In the genomic region with DNA sequence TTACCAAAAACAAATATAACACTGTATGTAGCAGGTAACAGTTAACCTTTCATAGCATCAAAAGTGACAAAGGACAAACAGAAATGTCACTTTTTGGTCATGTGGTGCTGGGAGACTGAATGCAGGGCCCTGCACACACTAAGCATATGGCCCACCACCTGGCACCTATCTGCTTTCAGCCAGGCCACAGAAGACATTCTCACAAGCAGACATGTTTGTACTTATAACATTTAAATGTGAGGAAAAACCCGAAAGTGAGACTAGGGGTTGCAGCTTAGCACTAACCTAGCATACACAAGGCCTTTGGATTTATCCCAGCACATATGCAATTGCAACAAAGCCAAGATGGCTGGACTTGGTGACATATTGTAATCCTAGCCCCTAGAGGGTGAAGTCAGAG, we compare ENCODE assay signal across 9 mouse cellular contexts. TPM values are rescaled to one million over a fixed set of nuclear protein-coding genes. Genes with fewer than 3 reads are reported as not detected.
DNase-seq lines count a peak whose midpoint lies in the region; ATAC-seq and TF ChIP-seq lines count a peak whose summit lies in the region.
"Had no signal": no experiment of that assay in that cellular context is flagged by ENCODE, and none has a peak within 500 bp of the region (broad histone marks: within the 10 kb centered on the region; RNA-seq: fewer than 3 reads in every experiment).

No protein-coding gene starts in this region.

- H3K4me3 ChIP-seq in embryonic facial prominence, embryonic 12.5 days = no peak overlapping the region
- H3K4me3 ChIP-seq in liver, embryonic 14.5 days (ENCODE audit: insufficient read depth in 1 of 2, low read depth in 2 of 2, low read length in 2 of 2) = peak overlapping the region; percentile 4 to 94; a peak in 3 of 4 replicates
- no peak overlapping the region for H3K4me3 ChIP-seq in thymus, adult 2 months (ENCODE audit: control insufficient read depth, insufficient read depth, low read length)

- intact Hi-C loops in left cerebral cortex, postnatal 4 days (cut with DNase I) = no loop called here

- TF ChIP-seq POLR2A in thymus, adult 2 months (IDR thresholded peaks at IDR 0.05; ENCODE audit: control insufficient read depth, extremely low read depth, insufficient read depth, low read length, poor library complexity) = no peak

- H3K4me1 ChIP-seq in embryonic facial prominence, embryonic 12.5 days = peaks cover 7% of the 10 kb centered on the region
- H3K4me1 ChIP-seq in liver, embryonic 14.5 days (replicated peaks; ENCODE audit: control insufficient read depth in 2 of 2, insufficient read depth in 2 of 2, low read length in 1 of 2) = peaks cover 7 to 14% of the 10 kb centered on the region in 2 experiments; a peak in 3 of 4 replicates
- H3K4me1 ChIP-seq in thymus, adult 2 months (replicated peaks; ENCODE audit: control insufficient read depth, insufficient read depth, low read length) = 0 out of 2 replicates have a peak, but pooled peaks cover 2% of the 10 kb centered on the region

- no peaks in the 10 kb centered on the region for H3K27me3 ChIP-seq in embryonic facial prominence, embryonic 12.5 days
- H3K27me3 ChIP-seq in liver, embryonic 14.5 days (ENCODE audit: control insufficient read depth, insufficient read depth, low read length) = no peaks in the 10 kb centered on the region
- H3K27me3 ChIP-seq in thymus, adult 2 months (ENCODE audit: control insufficient read depth, insufficient read depth, low read length) = no peaks in the 10 kb centered on the region

- 79% methylated on average over 1 of the region's 1 CpGs for WGBS in embryonic facial prominence, embryonic 12.5 days
- 75% methylated on average over 1 of the region's 1 CpGs for WGBS in liver, embryonic 14.5 days (ENCODE audit: insufficient replicate concordance)
- WGBS in thymus, adult 2 months = 79% methylated on average over 1 of the region's 1 CpGs

- no peak for ATAC-seq in embryonic facial prominence, embryonic 12.5 days (ENCODE audit: insufficient number of reproducible peaks, insufficient read depth, low FRiP score, low TSS enrichment)
- no peak for ATAC-seq in liver, embryonic 14.5 days (ENCODE audit: insufficient read depth)

- H3K9me3 ChIP-seq in embryonic facial prominence, embryonic 12.5 days = no peaks in the 10 kb centered on the region
- H3K9me3 ChIP-seq in liver, embryonic 14.5 days (ENCODE audit: control insufficient read depth, low read length) = no peaks in the 10 kb centered on the region

- H3K4me2 ChIP-seq in embryonic facial prominence, embryonic 12.5 days (replicated peaks) = peak overlapping the region; percentile 62
- H3K4me2 ChIP-seq in liver, embryonic 14.5 days (ENCODE audit: low read depth) = peak overlapping the region; percentile 77

- TF ChIP-seq CTCF in liver, embryonic 14.5 days (IDR thresholded peaks at IDR 0.05; ENCODE audit: low read depth) = no peak
- TF ChIP-seq CTCF in thymus, adult 2 months (IDR thresholded peaks at IDR 0.05; ENCODE audit: borderline replicate concordance, control insufficient read depth, extremely low read depth, insufficient read depth, low read length, poor library complexity) = no peak

- H3K27ac ChIP-seq in embryonic facial prominence, embryonic 12.5 days = no peak overlapping the region
- no peak overlapping the region for H3K27ac ChIP-seq in liver, embryonic 14.5 days
- H3K27ac ChIP-seq in thymus, adult 2 months (ENCODE audit: control insufficient read depth, insufficient read depth, low read length) = no peak overlapping the region

- H3K9ac ChIP-seq in embryonic facial prominence, embryonic 12.5 days = no peak overlapping the region
- peak overlapping the region; percentile 99; the same call in 1 of the 2 replicates for H3K9ac ChIP-seq in liver, embryonic 14.5 days (replicated peaks)

- TF ChIP-seq EP300 in liver, embryonic 14.5 days (IDR thresholded peaks at IDR 0.05; ENCODE audit: low read depth) = no peak

- H3K36me3 ChIP-seq in embryonic facial prominence, embryonic 12.5 days = peaks cover 35% of the 10 kb centered on the region
- peaks cover 40% of the 10 kb centered on the region for H3K36me3 ChIP-seq in liver, embryonic 14.5 days (replicated peaks; ENCODE audit: control insufficient read depth, insufficient read depth, low read depth)
- H3K36me3 ChIP-seq in thymus, adult 2 months (ENCODE audit: control insufficient read depth, insufficient read depth, low read length) = peaks cover 29% of the 10 kb centered on the region

- DNase-seq in cerebellum, adult 11 months = peak; percentile 9
- no peak for DNase-seq in cerebellum, postnatal 4 days (ENCODE audit: low spot score in 2 of 2)
- peak; percentile 24 for DNase-seq in left cerebral cortex, postnatal 4 days
- no peak for DNase-seq in left cerebral cortex, adult 8-10 months (ENCODE audit: low spot score in 2 of 2)
- DNase-seq in liver, embryonic 14.5 days (ENCODE audit: low read depth in 3 of 3, low spot score in 3 of 3) = no peak
- no peak for DNase-seq in thymus, adult 2 months
- no peak for DNase-seq in right cerebral cortex, adult 2 months (ENCODE audit: low spot score in 2 of 2)
- DNase-seq: heart, postnatal 36 days had no signal

RNA-seq across cellular contexts. Expression of a gene that starts 2.0 kb away (rescaled TPM):
- total RNA-seq in left cerebral cortex, postnatal 4 days (2021) = 10 to 100 TPM; 18.2 to 18.7 TPM
- total RNA-seq in left cerebral cortex, adult 8-10 months (2022) = 10 to 100 TPM; 22.4 to 24.1 (median 23.5) TPM
- polyA plus RNA-seq in embryonic facial prominence, embryonic 12.5 days (2016; fragmentation: Nextera tagmentation; extraction: Ambion mirVana) = 67.8 and 68.4 TPM in 2 replicates
- 16.9 and 24.5 TPM in 2 replicates for polyA plus RNA-seq in liver, embryonic 14.5 days (2012; rRNA removed)
- polyA plus RNA-seq in liver, embryonic 14.5 days (2014; fragmentation: Nextera tagmentation; extraction: Ambion mirVana) = 43.8 and 49.9 TPM in 2 replicates
- polyA plus RNA-seq in thymus, adult 2 months (2012; rRNA removed) = 30.9 and 37.7 TPM in 2 replicates

RNA-seq across cellular contexts. Expression of a gene that starts 39.0 kb away (rescaled TPM):
- total RNA-seq in left cerebral cortex, postnatal 4 days (2021) = 100 to 1,000 TPM; 107 to 114 TPM
- total RNA-seq in left cerebral cortex, adult 8-10 months (2022) = 100 to 1,000 TPM; 139 to 145 (median 142) TPM
- polyA plus RNA-seq in embryonic facial prominence, embryonic 12.5 days (2016; fragmentation: Nextera tagmentation; extraction: Ambion mirVana) = 95.2 and 97.6 TPM in 2 replicates
- polyA plus RNA-seq in liver, embryonic 14.5 days (2012; rRNA removed) = 4.7 and 6.4 TPM in 2 replicates
- 15.3 and 16.6 TPM in 2 replicates for polyA plus RNA-seq in liver, embryonic 14.5 days (2014; fragmentation: Nextera tagmentation; extraction: Ambion mirVana)
- 44.9 and 45.3 TPM in 2 replicates for polyA plus RNA-seq in thymus, adult 2 months (2012; rRNA removed)

RNA-seq across cellular contexts. Expression of a gene that starts 40.0 kb away (rescaled TPM):
- under 1 TPM; 0.34 to 0.46 TPM for total RNA-seq in left cerebral cortex, postnatal 4 days (2021)
- total RNA-seq in left cerebral cortex, adult 8-10 months (2022) = under 1 TPM in 2 of 4 experiments, not detected in 2; 0.30 to 0.33 TPM
- polyA plus RNA-seq in embryonic facial prominence, embryonic 12.5 days (2016; fragmentation: Nextera tagmentation; extraction: Ambion mirVana) = 0.25 and 0.35 TPM in 2 replicates
- 1.3 and 1.6 TPM in 2 replicates for polyA plus RNA-seq in liver, embryonic 14.5 days (2012; rRNA removed)
- polyA plus RNA-seq in liver, embryonic 14.5 days (2014; fragmentation: Nextera tagmentation; extraction: Ambion mirVana) = 2.3 and 2.8 TPM in 2 replicates
- polyA plus RNA-seq in thymus, adult 2 months (2012; rRNA removed) = 0.60 and 0.65 TPM in 2 replicates

Comparison
In these comparisons a context has a peak if more than half of its experiments do, and no peak if none do; other contexts are left out.
1. DNase-seq: peak in cerebellum, adult 11 months (single experiment) and left cerebral cortex, postnatal 4 days (single experiment); none in cerebellum, postnatal 4 days (0 of 2), left cerebral cortex, adult 8-10 months (0 of 2), liver, embryonic 14.5 days (0 of 3), thymus, adult 2 months (single experiment) and right cerebral cortex, adult 2 months (0 of 2).
2. H3K4me3 ChIP-seq: peak in liver, embryonic 14.5 days (2 of 2); none in embryonic facial prominence, embryonic 12.5 days (single experiment) and thymus, adult 2 months (single experiment).